10 mouse cellular contexts compared by ENCODE assay signal in the genomic region with DNA sequence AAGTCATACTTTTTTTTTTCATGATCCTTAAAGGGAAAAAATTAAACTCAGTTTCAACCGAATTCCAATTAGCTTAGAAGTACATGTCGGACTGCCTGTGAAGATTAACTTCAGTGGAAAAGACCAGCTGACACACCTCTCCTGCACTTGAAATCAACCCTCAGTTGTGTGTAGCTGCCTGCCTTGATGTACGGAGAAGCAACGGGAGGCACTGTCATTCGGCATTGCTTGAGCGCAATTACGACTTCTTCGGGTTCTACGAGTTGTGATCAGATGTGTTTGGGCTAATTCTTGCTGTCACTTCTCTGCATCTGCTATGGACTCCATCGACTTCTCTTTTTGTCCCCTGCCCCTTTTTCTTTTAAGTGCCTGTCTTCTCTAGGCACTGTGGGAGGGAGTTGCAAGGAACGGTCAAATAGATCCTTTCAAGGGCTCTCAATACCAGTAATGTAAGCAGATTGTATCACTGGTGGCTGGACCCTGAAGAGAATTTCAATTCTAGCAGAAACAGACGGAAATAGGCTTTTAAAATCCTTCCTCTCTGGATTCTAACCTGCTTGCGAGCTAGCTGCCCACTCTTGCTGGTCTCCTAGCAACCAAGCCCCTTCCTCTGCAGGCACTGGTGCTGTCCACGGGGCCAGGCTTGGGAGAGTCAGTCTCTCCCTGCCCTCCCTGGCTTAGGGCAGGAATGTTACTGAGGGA. TPM values are rescaled to one million over a fixed set of nuclear protein-coding genes. Genes with fewer than 3 reads are reported as not detected.
DNase-seq lines count a peak whose midpoint lies in the region; ATAC-seq lines count a peak whose summit lies in the region.
"Had no signal": no experiment of that assay in that cellular context is flagged by ENCODE, and none has a peak within 500 bp of the region (broad histone marks: within the 10 kb centered on the region; RNA-seq: fewer than 3 reads in every experiment).

No protein-coding gene starts in this region.

- peaks cover 13% of the 10 kb centered on the region for H3K4me1 ChIP-seq in embryonic facial prominence, embryonic 14.5 days (ENCODE audit: control insufficient read depth, insufficient read depth, low read length)
- H3K4me1 ChIP-seq in intestine, embryonic 16.5 days (ENCODE audit: control insufficient read depth, insufficient read depth, low read length), result peaks cover 12% of the 10 kb centered on the region
- H3K4me1 ChIP-seq in neural tube, embryonic 15.5 days, result peaks cover 32% of the 10 kb centered on the region
- 0 out of 2 replicates have a peak, but pooled peaks cover 3% of the 10 kb centered on the region for H3K4me1 ChIP-seq in liver, embryonic 11.5 days (replicated peaks; ENCODE audit: control insufficient read depth, insufficient read depth, low read length)

- no peak overlapping the region for H3K27ac ChIP-seq in embryonic facial prominence, embryonic 14.5 days (replicated peaks; ENCODE audit: low read depth, low read length)
- 0 out of 2 replicates have a peak overlapping the region, but pooled peaks have one; percentile 4 for H3K27ac ChIP-seq in intestine, embryonic 16.5 days (ENCODE audit: low read length)
- H3K27ac ChIP-seq in neural tube, embryonic 15.5 days (replicated peaks), result peak overlapping the region; percentile 74
- no peak overlapping the region for H3K27ac ChIP-seq in liver, embryonic 11.5 days (ENCODE audit: low read depth, low read length)

- WGBS in embryonic facial prominence, embryonic 14.5 days, result 36% methylated on average over 14 of the region's 14 CpGs
- WGBS in intestine, embryonic 16.5 days, result 29% methylated on average over 14 of the region's 14 CpGs
- WGBS in neural tube, embryonic 15.5 days, result 8% methylated on average over 14 of the region's 14 CpGs
- WGBS in liver, embryonic 11.5 days, result 54% methylated on average over 14 of the region's 14 CpGs

- H3K4me3 ChIP-seq in embryonic facial prominence, embryonic 14.5 days (ENCODE audit: low read depth, low read length), result no peak overlapping the region
- no peak overlapping the region for H3K4me3 ChIP-seq in intestine, embryonic 16.5 days (ENCODE audit: low read length)
- no peak overlapping the region; the same call in 1 of the 2 replicates for H3K4me3 ChIP-seq in neural tube, embryonic 15.5 days (replicated peaks)
- no peak overlapping the region for H3K4me3 ChIP-seq in liver, embryonic 11.5 days (ENCODE audit: low read depth, low read length)
- H3K4me3 ChIP-seq: gastrocnemius, adult 2 months had no signal

- H3K36me3 ChIP-seq in embryonic facial prominence, embryonic 14.5 days (ENCODE audit: control insufficient read depth, insufficient read depth, low read length), result no peaks in the 10 kb centered on the region
- no peaks in the 10 kb centered on the region for H3K36me3 ChIP-seq in intestine, embryonic 16.5 days (ENCODE audit: control insufficient read depth, insufficient read depth, low read length)
- H3K36me3 ChIP-seq in neural tube, embryonic 15.5 days, result no peaks in the 10 kb centered on the region
- no peaks in the 10 kb centered on the region for H3K36me3 ChIP-seq in liver, embryonic 11.5 days (ENCODE audit: control insufficient read depth, insufficient read depth, low read length)

- peak; percentile 68; the same call in 1 of the 2 replicates for ATAC-seq in embryonic facial prominence, embryonic 14.5 days (ENCODE audit: low read depth)
- ATAC-seq in intestine, embryonic 16.5 days, result no peak
- peak; percentile 87 for ATAC-seq in neural tube, embryonic 15.5 days (ENCODE audit: low FRiP score)
- ATAC-seq in liver, embryonic 11.5 days (replicated peaks; ENCODE audit: low FRiP score), result no peak
- ATAC-seq in cerebellum, adult (ENCODE audit: insufficient number of reproducible peaks, low FRiP score, low TSS enrichment), result no peak

- DNase-seq in left cerebral cortex, postnatal 4 days, result peak; percentile 64
- DNase-seq in left cerebral cortex, adult 8-10 months (ENCODE audit: low spot score in 2 of 2), result no peak
- DNase-seq in embryonic facial prominence, embryonic 14.5 days (ENCODE audit: low spot score), result peak; percentile 49
- DNase-seq in liver, embryonic 11.5 days (ENCODE audit: low spot score), result no peak
- no peak for DNase-seq in kidney, adult 11 months
- DNase-seq: cerebellum, adult 11 months; gastrocnemius, adult 2 months had no signal

- intact Hi-C loops in left cerebral cortex, postnatal 4 days (cut with DNase I), result no loop called here

- peak overlapping the region; percentile 3; the same call in 1 of the 2 replicates for H3K4me2 ChIP-seq in embryonic facial prominence, embryonic 14.5 days (ENCODE audit: low read depth, low read length)
- H3K4me2 ChIP-seq in intestine, embryonic 16.5 days (ENCODE audit: low read depth, low read length), result peak overlapping the region; percentile 28
- peak overlapping the region; percentile 48 for H3K4me2 ChIP-seq in neural tube, embryonic 15.5 days
- H3K4me2 ChIP-seq in liver, embryonic 11.5 days, result no peak overlapping the region

- no peaks in the 10 kb centered on the region for H3K27me3 ChIP-seq in embryonic facial prominence, embryonic 14.5 days (replicated peaks; ENCODE audit: control insufficient read depth, insufficient read depth, low read length)
- H3K27me3 ChIP-seq in intestine, embryonic 16.5 days (replicated peaks; ENCODE audit: control insufficient read depth, insufficient read depth, low read length), result no peaks in the 10 kb centered on the region
- no peaks in the 10 kb centered on the region for H3K27me3 ChIP-seq in neural tube, embryonic 15.5 days (replicated peaks)
- H3K27me3 ChIP-seq in liver, embryonic 11.5 days (replicated peaks; ENCODE audit: control insufficient read depth, insufficient read depth, low read length), result no peaks in the 10 kb centered on the region

- no peaks in the 10 kb centered on the region for H3K9me3 ChIP-seq in embryonic facial prominence, embryonic 14.5 days (ENCODE audit: control insufficient read depth, low read length)
- no peaks in the 10 kb centered on the region for H3K9me3 ChIP-seq in intestine, embryonic 16.5 days (ENCODE audit: control insufficient read depth, low read length)
- H3K9me3 ChIP-seq in neural tube, embryonic 15.5 days (replicated peaks), result no peaks in the 10 kb centered on the region
- H3K9me3 ChIP-seq in liver, embryonic 11.5 days (ENCODE audit: control insufficient read depth, low read length), result no peaks in the 10 kb centered on the region

- no peak overlapping the region for H3K9ac ChIP-seq in embryonic facial prominence, embryonic 14.5 days (ENCODE audit: low read depth, low read length)
- peak overlapping the region; percentile 11; the same call in 1 of the 2 replicates for H3K9ac ChIP-seq in intestine, embryonic 16.5 days (ENCODE audit: low read depth, low read length)
- H3K9ac ChIP-seq in neural tube, embryonic 15.5 days (replicated peaks), result peak overlapping the region; percentile 14; the same call in 1 of the 2 replicates
- no peak overlapping the region for H3K9ac ChIP-seq in liver, embryonic 11.5 days (ENCODE audit: low read depth, low read length)

RNA-seq across cellular contexts. Expression of gene Neo1, which starts 36.0 kb away (rescaled TPM):
- 100 to 1,000 TPM; 286 to 290 TPM for total RNA-seq in left cerebral cortex, postnatal 4 days (2021)
- total RNA-seq in left cerebral cortex, adult 8-10 months (2022), result 10 to 100 TPM; 74.2 to 81.5 (median 78.4) TPM
- 43.1 and 48.9 TPM in 2 replicates for polyA plus RNA-seq in embryonic facial prominence, embryonic 14.5 days (2014; fragmentation: Nextera tagmentation; extraction: Ambion mirVana)
- 11.2 and 17.3 TPM in 2 replicates for polyA plus RNA-seq in intestine, embryonic 16.5 days (2015; fragmentation: Nextera tagmentation; extraction: Ambion mirVana)
- 40.8 and 44.1 TPM in 2 replicates for polyA plus RNA-seq in neural tube, embryonic 15.5 days (2015; fragmentation: Nextera tagmentation; extraction: Ambion mirVana)
- polyA plus RNA-seq in liver, embryonic 11.5 days (2014; fragmentation: Nextera tagmentation; extraction: Ambion mirVana), result 11.5 and 14.6 TPM in 2 replicates

Comparison
In these comparisons a context has a peak if more than half of its experiments do, and no peak if none do; other contexts are left out.
1. DNase-seq: peak in left cerebral cortex, postnatal 4 days (single experiment) and embryonic facial prominence, embryonic 14.5 days (single experiment); none in left cerebral cortex, adult 8-10 months (0 of 2), liver, embryonic 11.5 days (single experiment) and kidney, adult 11 months (single experiment).
2. ATAC-seq: peak in embryonic facial prominence, embryonic 14.5 days (single experiment) and neural tube, embryonic 15.5 days (single experiment); none in intestine, embryonic 16.5 days (single experiment), liver, embryonic 11.5 days (single experiment) and cerebellum, adult (single experiment).
3. H3K27ac ChIP-seq: peak in intestine, embryonic 16.5 days (single experiment) and neural tube, embryonic 15.5 days (single experiment); none in embryonic facial prominence, embryonic 14.5 days (single experiment) and liver, embryonic 11.5 days (single experiment).
4. H3K9ac ChIP-seq: peak in intestine, embryonic 16.5 days (single experiment) and neural tube, embryonic 15.5 days (single experiment); none in embryonic facial prominence, embryonic 14.5 days (single experiment) and liver, embryonic 11.5 days (single experiment).